Comparison of ENCODE assay signal across 10 mouse cellular contexts in genomic region chr11:116980313-116980712, GRCm38 (mm10).
DNase-seq lines count a peak whose midpoint lies in the region; ATAC-seq lines count a peak whose summit lies in the region.
"Had no signal": no experiment of that assay in that cellular context is flagged by ENCODE, and none has a peak within 500 bp of the region (broad histone marks: within the 10 kb centered on the region; RNA-seq: fewer than 3 reads in every experiment).

No protein-coding gene starts in this region.

- peak overlapping the region; percentile 57; the same call in 1 of the 2 replicates for H3K27ac ChIP-seq in midbrain, embryonic 13.5 days
- no peak overlapping the region for H3K27ac ChIP-seq in midbrain, embryonic 16.5 days (ENCODE audit: low read length)
- no peak overlapping the region for H3K27ac ChIP-seq in stomach, embryonic 16.5 days (ENCODE audit: low read length)
- H3K27ac ChIP-seq: embryonic facial prominence, embryonic 15.5 days had no signal

- no peak overlapping the region for H3K4me3 ChIP-seq in midbrain, embryonic 13.5 days (replicated peaks)
- H3K4me3 ChIP-seq in midbrain, embryonic 16.5 days (ENCODE audit: low read depth, low read length), result no peak overlapping the region
- no peak overlapping the region for H3K4me3 ChIP-seq in stomach, embryonic 16.5 days (replicated peaks; ENCODE audit: low read length)
- H3K4me3 ChIP-seq: embryonic facial prominence, embryonic 15.5 days had no signal

- peak; percentile 55; the same call in 1 of the 2 replicates for ATAC-seq in midbrain, embryonic 13.5 days
- no peak for ATAC-seq in midbrain, embryonic 16.5 days
- peak; percentile 72; the same call in 1 of the 2 replicates for ATAC-seq in stomach, embryonic 16.5 days (ENCODE audit: insufficient read depth, low FRiP score)
- no peak for ATAC-seq in monocyte, adult 5-6 weeks (replicated peaks; ENCODE audit: insufficient number of reproducible peaks, low FRiP score, low TSS enrichment, poor library complexity, severe bottlenecking)

- peaks cover 80% of the 10 kb centered on the region for H3K36me3 ChIP-seq in midbrain, embryonic 13.5 days
- peaks cover 35% of the 10 kb centered on the region for H3K36me3 ChIP-seq in midbrain, embryonic 16.5 days (ENCODE audit: control insufficient read depth, insufficient read depth, low read length)
- no peaks in the 10 kb centered on the region for H3K36me3 ChIP-seq in stomach, embryonic 16.5 days (ENCODE audit: control insufficient read depth, insufficient read depth, low read length)
- H3K36me3 ChIP-seq: embryonic facial prominence, embryonic 15.5 days had no signal

- H3K9ac ChIP-seq in midbrain, embryonic 13.5 days (replicated peaks), result no peak overlapping the region
- H3K9ac ChIP-seq in midbrain, embryonic 16.5 days (ENCODE audit: low read depth, low read length), result no peak overlapping the region
- H3K9ac ChIP-seq in stomach, embryonic 16.5 days (ENCODE audit: low read length), result no peak overlapping the region
- H3K9ac ChIP-seq: embryonic facial prominence, embryonic 15.5 days had no signal

- no peak overlapping the region for H3K4me2 ChIP-seq in midbrain, embryonic 13.5 days (replicated peaks)
- H3K4me2 ChIP-seq in midbrain, embryonic 16.5 days (ENCODE audit: low read length), result no peak overlapping the region
- no peak overlapping the region for H3K4me2 ChIP-seq in stomach, embryonic 16.5 days (ENCODE audit: low read depth, low read length)
- H3K4me2 ChIP-seq: embryonic facial prominence, embryonic 15.5 days had no signal

- H3K9me3 ChIP-seq in midbrain, embryonic 13.5 days, result no peaks in the 10 kb centered on the region
- H3K9me3 ChIP-seq in midbrain, embryonic 16.5 days (replicated peaks; ENCODE audit: control insufficient read depth, low read length, poor library complexity, severe bottlenecking), result no peaks in the 10 kb centered on the region
- no peaks in the 10 kb centered on the region for H3K9me3 ChIP-seq in stomach, embryonic 16.5 days (replicated peaks; ENCODE audit: control insufficient read depth, low read length)
- H3K9me3 ChIP-seq: embryonic facial prominence, embryonic 15.5 days had no signal

- 52% methylated on average over 5 of the region's 5 CpGs for WGBS in midbrain, embryonic 13.5 days
- 41% methylated on average over 4 of the region's 5 CpGs for WGBS in midbrain, embryonic 16.5 days
- WGBS in large intestine, adult 2 months, result 13% methylated on average over 5 of the region's 5 CpGs
- WGBS in stomach, embryonic 16.5 days, result 25% methylated on average over 5 of the region's 5 CpGs

- peak; percentile 39 for DNase-seq in adrenal gland, adult 2 months
- DNase-seq in adrenal gland, adult 18-20 months (ENCODE audit: low spot score in 2 of 2), result no peak
- DNase-seq in large intestine, adult 2 months (ENCODE audit: low read depth, low spot score), result peak; percentile 14
- DNase-seq in frontal cortex, postnatal 25 days (ENCODE audit: low spot score in 2 of 2), result no peak
- DNase-seq: thymus, adult 18-20 months had no signal

- H3K4me1 ChIP-seq in midbrain, embryonic 13.5 days (replicated peaks), result peaks cover 14% of the 10 kb centered on the region
- H3K4me1 ChIP-seq in midbrain, embryonic 16.5 days (ENCODE audit: control insufficient read depth, insufficient read depth, low read length), result peaks cover 3% of the 10 kb centered on the region; the same call in 1 of the 2 replicates
- peaks cover 9% of the 10 kb centered on the region for H3K4me1 ChIP-seq in stomach, embryonic 16.5 days (ENCODE audit: control insufficient read depth, insufficient read depth, low read length)

- H3K27me3 ChIP-seq in midbrain, embryonic 13.5 days, result no peaks in the 10 kb centered on the region
- H3K27me3 ChIP-seq in midbrain, embryonic 16.5 days (ENCODE audit: control insufficient read depth, insufficient read depth, low read depth, low read length), result no peaks in the 10 kb centered on the region
- H3K27me3 ChIP-seq in stomach, embryonic 16.5 days (ENCODE audit: control insufficient read depth, insufficient read depth, low read length), result no peaks in the 10 kb centered on the region
- H3K27me3 ChIP-seq: embryonic facial prominence, embryonic 15.5 days had no signal

Comparison
In these comparisons a context has a peak if more than half of its experiments do, and no peak if none do; other contexts are left out.
1. DNase-seq: peak in adrenal gland, adult 2 months (single experiment) and large intestine, adult 2 months (single experiment); none in adrenal gland, adult 18-20 months (0 of 2) and frontal cortex, postnatal 25 days (0 of 2).
2. ATAC-seq: peak in midbrain, embryonic 13.5 days (single experiment) and stomach, embryonic 16.5 days (single experiment); none in midbrain, embryonic 16.5 days (single experiment) and monocyte, adult 5-6 weeks (single experiment).